Comparison of ENCODE assay signal across 8 mouse cellular contexts in genomic region chr6:86472100-86472955, GRCm38 (mm10). TPM values are rescaled to one million over a fixed set of nuclear protein-coding genes. Genes with fewer than 3 reads are reported as not detected.
DNase-seq lines count a peak whose midpoint lies in the region; ATAC-seq and TF ChIP-seq lines count a peak whose summit lies in the region.

No protein-coding gene starts in this region.

- peak overlapping the region; percentile 67 for H3K4me2 ChIP-seq in forebrain, embryonic 15.5 days (replicated peaks)

- peaks cover 2% of the 10 kb centered on the region; the same call in 1 of the 2 replicates for H3K36me3 ChIP-seq in ES-E14 (ENCODE audit: control insufficient read depth, insufficient read depth, low read length, poor library complexity, severe bottlenecking)
- H3K36me3 ChIP-seq in forebrain, embryonic 15.5 days, result peaks cover 14% of the 10 kb centered on the region; the same call in 1 of the 2 replicates

- peak; percentile 96 for ATAC-seq in forebrain, embryonic 15.5 days (replicated peaks)
- peak; percentile 88 for ATAC-seq in neutrophil, adult 5-6 weeks (ENCODE audit: extremely low read depth, insufficient number of reproducible peaks, low FRiP score, poor library complexity, severe bottlenecking)

- under 1% methylated on average over 56 of the region's 56 CpGs for WGBS in forebrain, embryonic 15.5 days
- WGBS in lung, adult 2 months, result under 1% methylated on average over 56 of the region's 56 CpGs

- intact Hi-C loops in heart, postnatal 25 days (cut with DNase I), result loop anchor here (1.0 kb wide), 1 partner anchor 54 kb away; the partner anchor contains the start of gene Pcbp1

- H3K9me3 ChIP-seq in ES-E14 (ENCODE audit: control insufficient read depth, insufficient read depth, low read depth, low read length), result no peaks in the 10 kb centered on the region
- no peaks in the 10 kb centered on the region for H3K9me3 ChIP-seq in forebrain, embryonic 15.5 days

- peak overlapping the region; percentile 74 for H3K4me3 ChIP-seq in ES-E14 (ENCODE audit: insufficient read depth in 1 of 2, low read depth in 1 of 2, low read length in 2 of 2, poor library complexity in 1 of 2, severe bottlenecking in 1 of 2)
- peak overlapping the region; percentile 46 for H3K4me3 ChIP-seq in forebrain, embryonic 15.5 days
- H3K4me3 ChIP-seq in lung, adult 2 months (replicated peaks; ENCODE audit: extremely low read depth, low read depth, low read length), result peak overlapping the region; percentile 71

- peak; percentile 94; the same call in 1 of the 2 replicates for TF ChIP-seq POLR2A in lung, adult 2 months (IDR thresholded peaks at IDR 0.05; ENCODE audit: borderline replicate concordance, extremely low read depth, low read depth, low read length)

- peak; percentile 96 for DNase-seq in ES-E14 (ENCODE audit: low read depth, low spot score)
- DNase-seq in cerebellum, adult 11-12 months, result peak; percentile 100
- peak; percentile 99 for DNase-seq in heart, postnatal 25 days (ENCODE audit: low spot score)
- DNase-seq in layer of hippocampus, adult 18-20 months (ENCODE audit: low spot score in 2 of 2), result peak; percentile 100
- DNase-seq in lung, adult 2 months, result peak; percentile 100
- peak; percentile 99 for DNase-seq in thymus, adult 18-20 months

- peak; percentile 81 for TF ChIP-seq CTCF in lung, adult 2 months (IDR thresholded peaks at IDR 0.05; ENCODE audit: insufficient read depth, low read length)

- H3K9ac ChIP-seq in ES-E14 (ENCODE audit: insufficient read depth, low read depth, low read length, poor library complexity, severe bottlenecking), result peak overlapping the region; percentile 90
- H3K9ac ChIP-seq in forebrain, embryonic 15.5 days (replicated peaks), result peak overlapping the region; percentile 66

- H3K4me1 ChIP-seq in ES-E14 (ENCODE audit: control insufficient read depth in 2 of 2, insufficient read depth in 2 of 2, low read length in 2 of 2, poor library complexity in 1 of 2), result peaks cover 5% of the 10 kb centered on the region in 2 experiments; a peak in 1 of 4 replicates
- peaks cover 18% of the 10 kb centered on the region for H3K4me1 ChIP-seq in forebrain, embryonic 15.5 days
- H3K4me1 ChIP-seq in lung, adult 2 months (ENCODE audit: control insufficient read depth, insufficient read depth, low read length), result peaks cover 17% of the 10 kb centered on the region

- in situ Hi-C loops in ES-E14 (cut with MboI; ENCODE audit: low sequenced_read_pairs in 2 of 2, unreplicated experiment in 2 of 2), result no loop called here

- peak overlapping the region; percentile 93 for H3K27ac ChIP-seq in ES-E14 (ENCODE audit: insufficient read depth, low read depth, low read length, poor library complexity, severe bottlenecking)
- H3K27ac ChIP-seq in forebrain, embryonic 15.5 days (replicated peaks), result peak overlapping the region; percentile 97

- H3K27me3 ChIP-seq in forebrain, embryonic 15.5 days, result no peaks in the 10 kb centered on the region

TF ChIP-seq in ES-E14, 5 proteins besides CTCF, POLR2A, EP300 and RAD21:
- TF ChIP-seq ZC3H11A (IDR thresholded peaks at IDR 0.05; ENCODE audit: borderline replicate concordance, low read depth, low read length), result no peak
- no peak for TF ChIP-seq ZNF384 (IDR thresholded peaks at IDR 0.05; ENCODE audit: low read depth, low read length)
- no peak for TF ChIP-seq MAFK (IDR thresholded peaks at IDR 0.05; ENCODE audit: insufficient read depth, low read depth, low read length)
- peak; percentile 76 for TF ChIP-seq HCFC1 (IDR thresholded peaks at IDR 0.05; ENCODE audit: borderline replicate concordance, insufficient read depth, low read length)
- TF ChIP-seq CHD2 (IDR thresholded peaks at IDR 0.05; ENCODE audit: low read depth, low read length), result peak; percentile 24; the same call in 1 of the 2 replicates

RNA-seq across cellular contexts. Expression of gene C87436, which starts 34.2 kb away (rescaled TPM):
- total RNA-seq in ES-E14 (2012; rRNA removed), result 12.5 and 13.1 TPM in 2 replicates
- 33.2 and 35.3 TPM in 2 replicates for polyA plus RNA-seq in forebrain, embryonic 15.5 days (2015; fragmentation: Nextera tagmentation; extraction: Ambion mirVana)
- total RNA-seq in heart, postnatal 25 days (2021), result 10 to 100 TPM in 1 of 2 experiments, 1 to 10 TPM in 1; 9.1 to 12.4 TPM
- 10 to 100 TPM; 17.5 to 17.8 TPM for total RNA-seq in layer of hippocampus, adult 18-20 months (2021)
- 10.4 and 13.4 TPM in 2 replicates for polyA plus RNA-seq in lung, adult 2 months (2012; rRNA removed)
- total RNA-seq in neutrophil, adult 5-6 weeks (2017), result 46.2 and 53.4 TPM in 2 replicates

RNA-seq across cellular contexts. Expression of gene Gm44790, which starts 45.9 kb away (rescaled TPM):
- total RNA-seq in ES-E14 (2012; rRNA removed), result 0.31 and 3.3 TPM in 2 replicates
- not detected in 2 replicates for polyA plus RNA-seq in forebrain, embryonic 15.5 days (2015; fragmentation: Nextera tagmentation; extraction: Ambion mirVana)
- total RNA-seq in heart, postnatal 25 days (2021), result under 1 TPM in 1 of 2 experiments, not detected in 1; 0.36 TPM
- total RNA-seq in layer of hippocampus, adult 18-20 months (2021), result 1 to 10 TPM in 1 of 2 experiments, under 1 TPM in 1; 0.84 to 2.8 TPM
- 6.9 and 9.6 TPM in 2 replicates for polyA plus RNA-seq in lung, adult 2 months (2012; rRNA removed)
- total RNA-seq in neutrophil, adult 5-6 weeks (2017), result 1.2 TPM in 1 of 2 replicates, not detected in the other

RNA-seq across cellular contexts. Expression of gene Pcbp1, which starts 53.8 kb away (rescaled TPM):
- 68.4 and 102 TPM in 2 replicates for total RNA-seq in ES-E14 (2012; rRNA removed)
- polyA plus RNA-seq in forebrain, embryonic 15.5 days (2015; fragmentation: Nextera tagmentation; extraction: Ambion mirVana), result 409 and 412 TPM in 2 replicates
- 100 to 1,000 TPM; 153 to 166 TPM for total RNA-seq in heart, postnatal 25 days (2021)
- 100 to 1,000 TPM; 197 to 204 TPM for total RNA-seq in layer of hippocampus, adult 18-20 months (2021)
- 161 TPM in 2 replicates for polyA plus RNA-seq in lung, adult 2 months (2012; rRNA removed)
- total RNA-seq in neutrophil, adult 5-6 weeks (2017), result 35.6 and 38.3 TPM in 2 replicates

Comparison
In these comparisons a context has a peak if more than half of its experiments do, and no peak if none do; other contexts are left out.
1. Peak in every context shown above with its lines: DNase-seq, ATAC-seq, H3K4me3 ChIP-seq and H3K27ac ChIP-seq.